Mouse (Mus musculus): ENCODE measurements around the gene Tlk2.

DNA sequence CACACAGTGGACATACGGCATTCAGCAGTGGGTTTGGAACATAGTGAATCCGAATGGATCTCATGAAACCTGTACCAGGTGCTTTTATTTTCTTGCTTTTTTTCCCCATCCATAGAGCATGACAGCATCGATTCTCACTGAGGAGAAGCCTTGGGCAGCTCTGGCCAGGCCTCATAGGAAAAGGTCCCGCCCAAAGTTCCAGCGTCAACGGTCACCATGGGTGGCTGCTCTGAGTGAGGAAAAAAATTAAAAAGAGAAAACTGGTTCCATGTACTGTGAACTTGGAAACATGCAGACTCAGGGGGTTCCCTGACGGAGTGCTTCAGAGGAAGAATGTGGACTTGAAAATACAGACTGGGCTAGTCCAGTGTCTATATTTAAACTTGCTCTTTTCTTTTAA, 102.7 kb downstream of the Tlk2 start:
- TF ChIP-seq CTCF (IDR thresholded peaks at IDR 0.05; ENCODE audit: low read depth) (no peak), EP300 (optimal IDR thresholded peaks at IDR 0.05) (no peak)
